Mouse (Mus musculus): Measurements from ENCODE around the gene Sorcs2. TPM values are rescaled to one million over a fixed set of nuclear protein-coding genes. Genes with fewer than 3 reads are reported as not detected.

Gene Sorcs2
- polyA plus RNA-seq, 1 experiment, result 21.8 TPM

- TF ChIP-seq CTCF (IDR thresholded peaks at IDR 0.05; ENCODE audit: extremely low read depth, insufficient read depth, low read length) (no peak), POLR2A (IDR thresholded peaks at IDR 0.05; ENCODE audit: extremely low read depth, insufficient read depth, low read length) (no peak)
- H3K4me1 ChIP-seq (ENCODE audit: control insufficient read depth, insufficient read depth, low read length), result peaks cover 2% of the 10 kb centered on the region; the same call in 1 of the 2 replicates
- no peak overlapping the region for H3K27ac ChIP-seq (ENCODE audit: insufficient read depth, low read length)
- H3K4me3 ChIP-seq (ENCODE audit: insufficient read depth, low read length), result no peak overlapping the region
These were observed 267.4 kb downstream of the Sorcs2 start for GRCm38 (mm10) chr5:36130393-36131011.

- TF ChIP-seq POLR2A (IDR thresholded peaks at IDR 0.05; ENCODE audit: extremely low read depth, insufficient read depth, low read length), result no peak
- TF ChIP-seq CTCF (IDR thresholded peaks at IDR 0.05; ENCODE audit: extremely low read depth, insufficient read depth, low read length), result no peak
- no peak overlapping the region for H3K27ac ChIP-seq (ENCODE audit: insufficient read depth, low read length)
- H3K4me3 ChIP-seq (ENCODE audit: insufficient read depth, low read length), result no peak overlapping the region
- H3K4me1 ChIP-seq (ENCODE audit: control insufficient read depth, insufficient read depth, low read length), result peaks cover 2% of the 10 kb centered on the region; the same call in 1 of the 2 replicates
These were observed 268.3 kb downstream of the Sorcs2 start for GRCm38 (mm10) chr5:36129661-36130060.

- Histone ChIP-seq H3K27ac (ENCODE audit: insufficient read depth, low read length) (no peak overlapping the region), H3K4me1 (ENCODE audit: control insufficient read depth, insufficient read depth, low read length) (peaks cover 2% of the 10 kb centered on the region; the same call in 1 of the 2 replicates), H3K4me3 (ENCODE audit: insufficient read depth, low read length) (no peak overlapping the region)
- TF ChIP-seq POLR2A (IDR thresholded peaks at IDR 0.05; ENCODE audit: extremely low read depth, insufficient read depth, low read length) (no peak), CTCF (IDR thresholded peaks at IDR 0.05; ENCODE audit: extremely low read depth, insufficient read depth, low read length) (no peak)
These were observed 269.4 kb downstream of the Sorcs2 start for GRCm38 (mm10) chr5:36128513-36128912.

GRCm38 (mm10) chr5:36124993-36125392 lies 272.9 kb downstream of the Sorcs2 start:
- no peak for TF ChIP-seq CTCF (IDR thresholded peaks at IDR 0.05; ENCODE audit: extremely low read depth, insufficient read depth, low read length)
- TF ChIP-seq POLR2A (IDR thresholded peaks at IDR 0.05; ENCODE audit: extremely low read depth, insufficient read depth, low read length), result no peak
- Histone ChIP-seq H3K4me1 (ENCODE audit: control insufficient read depth, insufficient read depth, low read length) (no peaks in the 10 kb centered on the region), H3K4me3 (ENCODE audit: insufficient read depth, low read length) (no peak overlapping the region), H3K27ac (ENCODE audit: insufficient read depth, low read length) (no peak overlapping the region)

- no peak overlapping the region for H3K27ac ChIP-seq (ENCODE audit: insufficient read depth, low read length)
- no peak for TF ChIP-seq CTCF (IDR thresholded peaks at IDR 0.05; ENCODE audit: extremely low read depth, insufficient read depth, low read length)
- TF ChIP-seq POLR2A (IDR thresholded peaks at IDR 0.05; ENCODE audit: extremely low read depth, insufficient read depth, low read length), result no peak
- no peaks in the 10 kb centered on the region for H3K4me1 ChIP-seq (ENCODE audit: control insufficient read depth, insufficient read depth, low read length)
- no peak overlapping the region for H3K4me3 ChIP-seq (ENCODE audit: insufficient read depth, low read length)
These were observed 275.0 kb downstream of the Sorcs2 start for GRCm38 (mm10) chr5:36122987-36123386.

GRCm38 (mm10) chr5:36120931-36121341 lies 277.0 kb downstream of the Sorcs2 start:
- Histone ChIP-seq H3K27ac (ENCODE audit: insufficient read depth, low read length) (no peak overlapping the region), H3K4me3 (ENCODE audit: insufficient read depth, low read length) (no peak overlapping the region), H3K4me1 (ENCODE audit: control insufficient read depth, insufficient read depth, low read length) (no peaks in the 10 kb centered on the region)
- no peak for TF ChIP-seq CTCF (IDR thresholded peaks at IDR 0.05; ENCODE audit: extremely low read depth, insufficient read depth, low read length)
- TF ChIP-seq POLR2A (IDR thresholded peaks at IDR 0.05; ENCODE audit: extremely low read depth, insufficient read depth, low read length), result no peak

GRCm38 (mm10) chr5:36118061-36118460 lies 279.9 kb downstream of the Sorcs2 start:
- Histone ChIP-seq H3K4me1 (ENCODE audit: control insufficient read depth, insufficient read depth, low read length) (no peaks in the 10 kb centered on the region), H3K4me3 (ENCODE audit: insufficient read depth, low read length) (no peak overlapping the region), H3K27ac (ENCODE audit: insufficient read depth, low read length) (no peak overlapping the region)
- TF ChIP-seq CTCF (IDR thresholded peaks at IDR 0.05; ENCODE audit: extremely low read depth, insufficient read depth, low read length), result no peak
- no peak for TF ChIP-seq POLR2A (IDR thresholded peaks at IDR 0.05; ENCODE audit: extremely low read depth, insufficient read depth, low read length)

- no peak overlapping the region for H3K27ac ChIP-seq (ENCODE audit: insufficient read depth, low read length)
- H3K4me1 ChIP-seq (ENCODE audit: control insufficient read depth, insufficient read depth, low read length), result no peaks in the 10 kb centered on the region
- no peak overlapping the region for H3K4me3 ChIP-seq (ENCODE audit: insufficient read depth, low read length)
- TF ChIP-seq CTCF (IDR thresholded peaks at IDR 0.05; ENCODE audit: extremely low read depth, insufficient read depth, low read length) (no peak), POLR2A (IDR thresholded peaks at IDR 0.05; ENCODE audit: extremely low read depth, insufficient read depth, low read length) (no peak)
These were observed 282.4 kb downstream of the Sorcs2 start for GRCm38 (mm10) chr5:36115519-36115918.

GRCm38 (mm10) chr5:36113696-36114095 lies 284.2 kb downstream of the Sorcs2 start:
- Histone ChIP-seq H3K4me1 (ENCODE audit: control insufficient read depth, insufficient read depth, low read length) (peaks cover under 1% of the 10 kb centered on the region), H3K4me3 (ENCODE audit: insufficient read depth, low read length) (no peak overlapping the region), H3K27ac (ENCODE audit: insufficient read depth, low read length) (no peak overlapping the region)
- TF ChIP-seq POLR2A (IDR thresholded peaks at IDR 0.05; ENCODE audit: extremely low read depth, insufficient read depth, low read length) (no peak), CTCF (IDR thresholded peaks at IDR 0.05; ENCODE audit: extremely low read depth, insufficient read depth, low read length) (no peak)

- Histone ChIP-seq H3K4me3 (ENCODE audit: insufficient read depth, low read length) (no peak overlapping the region), H3K27ac (ENCODE audit: insufficient read depth, low read length) (no peak overlapping the region), H3K4me1 (ENCODE audit: control insufficient read depth, insufficient read depth, low read length) (peaks cover 4% of the 10 kb centered on the region)
- TF ChIP-seq POLR2A (IDR thresholded peaks at IDR 0.05; ENCODE audit: extremely low read depth, insufficient read depth, low read length) (no peak), CTCF (IDR thresholded peaks at IDR 0.05; ENCODE audit: extremely low read depth, insufficient read depth, low read length) (no peak)
These were observed 285.2 kb downstream of the Sorcs2 start for GRCm38 (mm10) chr5:36112696-36113095.
